Mouse (Mus musculus): ENCODE measurements around the gene Myh15. TPM values are rescaled to one million over a fixed set of nuclear protein-coding genes. Genes with fewer than 3 reads are reported as not detected.

Gene Myh15
- total and polyA plus RNA-seq, 3 experiments, result 0.07 TPM; not detected in 2

DNA sequence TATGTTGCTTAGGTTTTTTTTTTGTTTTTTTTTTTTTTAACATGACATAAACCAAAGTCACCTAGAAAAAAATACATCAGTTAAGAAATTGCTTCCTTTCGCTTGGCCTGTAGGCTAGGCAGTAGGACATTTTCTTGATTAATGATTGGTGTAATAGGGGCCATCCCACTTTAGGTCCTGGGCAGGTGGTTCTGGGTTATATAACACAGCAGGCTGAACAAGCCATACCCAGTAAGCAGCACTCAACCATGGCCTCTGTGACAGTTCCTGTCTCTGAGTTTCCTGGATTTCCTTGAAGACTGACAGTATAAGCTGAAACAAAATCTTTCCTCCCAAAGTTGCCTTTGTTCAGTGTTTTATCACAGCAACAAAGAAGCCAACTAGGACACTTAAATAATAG lies 117.8 kb downstream of the Myh15 start:
- H3K4me1 ChIP-seq (ENCODE audit: control insufficient read depth in 1 of 2, insufficient read depth in 2 of 2), result 0 out of 4 replicates have a peak, but pooled peaks cover 0 to 5% of the 10 kb centered on the region in 2 experiments
- no peaks in the 10 kb centered on the region for H3K79me2 ChIP-seq (replicated peaks; ENCODE audit: control insufficient read depth, extremely low read depth, insufficient read depth, poor library complexity, severe bottlenecking)
- H3K36me3 ChIP-seq (replicated peaks in 1 of 2; ENCODE audit: control insufficient read depth in 1 of 2, insufficient read depth in 1 of 2, low read length in 1 of 2), result no peaks in the 10 kb centered on the region
- no peak overlapping the region for H3K4me3 ChIP-seq (replicated peaks in 1 of 3; ENCODE audit: low read depth in 2 of 3, low read length in 2 of 3, poor library complexity in 1 of 3)
- H3K27me3 ChIP-seq (replicated peaks), result no peaks in the 10 kb centered on the region
- no peak overlapping the region for H3K4me2 ChIP-seq (ENCODE audit: insufficient read depth, low read depth, poor library complexity, severe bottlenecking)
- DNase-seq (ENCODE audit: extremely low read depth), result no peak
- no peak overlapping the region for H3K9ac ChIP-seq (ENCODE audit: insufficient read depth, low read depth)
- TF ChIP-seq ZMIZ1 (IDR thresholded peaks at IDR 0.05; ENCODE audit: low read depth, low read length), result no peak
- no peak for TF ChIP-seq RCOR1 (conservative IDR thresholded peaks at IDR 0.05; ENCODE audit: low read depth, low read length)
- peaks cover 2% of the 10 kb centered on the region for H3K9me3 ChIP-seq (replicated peaks; ENCODE audit: low read length)
- dilution Hi-C loops (cut with MboI; ENCODE audit: extremely low pct_ligation_motif_present, extremely low pct_unique_long_range_greater_than_20kb, low sequenced_read_pairs), result no loop called here
- in situ Hi-C loops (cut with MboI; ENCODE audit: low pct_ligation_motif_present, low pct_unique_long_range_greater_than_20kb, low sequenced_read_pairs), result no loop called here
- H3K27ac ChIP-seq (ENCODE audit: insufficient read depth, low read depth), result no peak overlapping the region

DNA sequence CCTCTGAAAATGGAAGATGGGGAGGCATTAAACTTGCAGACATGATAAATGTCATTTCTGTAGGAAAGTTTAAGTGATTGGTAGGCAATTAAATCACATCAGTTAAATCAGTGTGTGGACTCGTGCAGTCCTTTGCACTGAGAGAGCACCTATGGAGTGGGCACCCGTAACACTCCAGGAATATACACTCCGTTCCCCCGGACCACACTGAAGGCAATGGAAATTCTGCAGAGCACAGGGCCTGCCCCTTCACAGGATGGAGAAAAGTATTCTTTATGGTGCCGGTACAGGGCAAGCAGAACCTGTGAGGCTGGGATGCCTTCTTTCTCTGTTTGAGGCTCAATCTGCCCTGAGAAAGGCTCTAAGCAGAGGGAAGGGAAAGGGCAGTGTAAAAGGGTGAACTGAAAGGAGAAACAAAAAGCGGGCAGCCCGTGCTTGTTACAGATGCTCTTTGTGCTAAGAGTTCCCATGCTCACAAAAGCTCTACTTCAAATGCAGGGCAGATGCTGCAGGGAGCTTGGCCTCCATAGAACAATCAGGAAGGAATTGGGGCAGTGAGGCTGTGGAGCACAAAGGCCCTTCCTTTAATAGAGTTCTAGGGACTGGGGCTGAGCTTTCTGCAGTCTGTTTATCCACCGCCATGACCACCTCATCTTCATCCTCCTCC lies 118.6 kb downstream of the Myh15 start:
- dilution Hi-C loops (cut with MboI; ENCODE audit: extremely low pct_ligation_motif_present, extremely low pct_unique_long_range_greater_than_20kb, low sequenced_read_pairs) (no loop called here), in situ Hi-C loops (cut with MboI; ENCODE audit: low pct_ligation_motif_present, low pct_unique_long_range_greater_than_20kb, low sequenced_read_pairs) (no loop called here)
- Histone ChIP-seq H3K4me3 (replicated peaks in 1 of 3; ENCODE audit: low read depth in 2 of 3, low read length in 2 of 3, poor library complexity in 1 of 3) (no peak overlapping the region), H3K36me3 (replicated peaks in 1 of 2; ENCODE audit: control insufficient read depth in 1 of 2, insufficient read depth in 1 of 2, low read length in 1 of 2) (no peaks in the 10 kb centered on the region), H3K9ac (ENCODE audit: insufficient read depth, low read depth) (no peak overlapping the region), H3K9me3 (replicated peaks; ENCODE audit: low read length) (peaks cover 2% of the 10 kb centered on the region), H3K4me2 (ENCODE audit: insufficient read depth, low read depth, poor library complexity, severe bottlenecking) (no peak overlapping the region), H3K79me2 (replicated peaks; ENCODE audit: control insufficient read depth, extremely low read depth, insufficient read depth, poor library complexity, severe bottlenecking) (no peaks in the 10 kb centered on the region), H3K4me1 (ENCODE audit: control insufficient read depth in 1 of 2, insufficient read depth in 2 of 2) (0 out of 4 replicates have a peak, but pooled peaks cover 0 to 5% of the 10 kb centered on the region in 2 experiments), H3K27me3 (replicated peaks) (no peaks in the 10 kb centered on the region), H3K27ac (ENCODE audit: insufficient read depth, low read depth) (no peak overlapping the region)
- DNase-seq (ENCODE audit: extremely low read depth), result no peak
- TF ChIP-seq EP300 (IDR thresholded peaks at IDR 0.05; ENCODE audit: low read length) (no peak), CHD1 (IDR thresholded peaks at IDR 0.05; ENCODE audit: low read depth, low read length) (no peak), E2F4 (IDR thresholded peaks at IDR 0.05; ENCODE audit: insufficient replicate concordance, low read depth, low read length) (no peak), MYC (IDR thresholded peaks at IDR 0.05; ENCODE audit: low read depth, low read length) (no peak), USF1 (IDR thresholded peaks at IDR 0.05; ENCODE audit: low read depth, low read length) (no peak), ELF1 (IDR thresholded peaks at IDR 0.05; ENCODE audit: low read depth, low read length) (no peak), TCF12 (IDR thresholded peaks at IDR 0.05; ENCODE audit: low read depth, low read length) (no peak), SIN3A (IDR thresholded peaks at IDR 0.05; ENCODE audit: low read length) (no peak), KAT2A (IDR thresholded peaks at IDR 0.05; ENCODE audit: insufficient replicate concordance, low read length) (no peak), ZC3H11A (IDR thresholded peaks at IDR 0.05; ENCODE audit: low read depth, low read length) (no peak), NRF1 (IDR thresholded peaks at IDR 0.05; ENCODE audit: low read depth, low read length) (no peak)

DNA sequence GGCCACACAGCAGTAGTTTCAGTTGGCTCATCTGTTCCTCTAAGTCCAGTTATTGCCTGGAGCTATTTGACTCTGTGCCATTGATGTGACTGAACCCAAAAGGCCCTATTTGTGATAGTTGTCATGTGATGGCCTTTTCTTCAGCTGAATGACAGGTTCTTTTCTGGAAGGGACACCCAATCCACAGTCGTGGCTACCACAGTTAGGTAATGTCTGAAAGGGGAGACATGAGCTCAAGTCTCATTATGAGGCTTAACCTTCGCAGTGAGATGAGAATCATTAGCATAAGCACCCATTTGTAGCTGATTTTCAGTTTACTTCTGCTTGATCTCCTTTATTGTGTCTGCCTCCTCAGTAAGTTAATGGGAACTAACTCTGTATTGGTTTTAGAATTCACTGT lies 136.2 kb downstream of the Myh15 start:
- Histone ChIP-seq H3K4me1 (ENCODE audit: control insufficient read depth in 1 of 2, insufficient read depth in 2 of 2) (peaks cover 0 to 11% of the 10 kb centered on the region in 2 experiments; a peak in 2 of 4 replicates), H3K9ac (ENCODE audit: insufficient read depth, low read depth) (no peak overlapping the region), H3K4me2 (ENCODE audit: insufficient read depth, low read depth, poor library complexity, severe bottlenecking) (no peak overlapping the region), H3K9me3 (replicated peaks; ENCODE audit: low read length) (no peaks in the 10 kb centered on the region), H3K27ac (ENCODE audit: insufficient read depth, low read depth) (no peak overlapping the region), H3K79me2 (replicated peaks; ENCODE audit: control insufficient read depth, extremely low read depth, insufficient read depth, poor library complexity, severe bottlenecking) (no peaks in the 10 kb centered on the region), H3K4me3 (replicated peaks in 1 of 3; ENCODE audit: low read depth in 2 of 3, low read length in 2 of 3, poor library complexity in 1 of 3) (no peak overlapping the region), H3K36me3 (replicated peaks in 1 of 2; ENCODE audit: control insufficient read depth in 1 of 2, insufficient read depth in 1 of 2, low read length in 1 of 2) (no peaks in the 10 kb centered on the region), H3K27me3 (replicated peaks) (no peaks in the 10 kb centered on the region)
- DNase-seq (ENCODE audit: extremely low read depth), result no peak
- dilution Hi-C loops (cut with MboI; ENCODE audit: extremely low pct_ligation_motif_present, extremely low pct_unique_long_range_greater_than_20kb, low sequenced_read_pairs) (no loop called here), in situ Hi-C loops (cut with MboI; ENCODE audit: low pct_ligation_motif_present, low pct_unique_long_range_greater_than_20kb, low sequenced_read_pairs) (no loop called here)
- no peak for TF ChIP-seq POLR2A (IDR thresholded peaks at IDR 0.05; ENCODE audit: low read depth, low read length)
- TF ChIP-seq TCF12 (IDR thresholded peaks at IDR 0.05; ENCODE audit: low read depth, low read length), result no peak
- no peak for TF ChIP-seq MYC (IDR thresholded peaks at IDR 0.05; ENCODE audit: low read depth, low read length)
- TF ChIP-seq KAT2A (IDR thresholded peaks at IDR 0.05; ENCODE audit: insufficient replicate concordance, low read length), result no peak
- TF ChIP-seq USF2 (conservative IDR thresholded peaks at IDR 0.05; ENCODE audit: low read depth, low read length), result no peak
- no peak for TF ChIP-seq EP300 (IDR thresholded peaks at IDR 0.05; ENCODE audit: low read length)
- no peak for TF ChIP-seq CHD1 (IDR thresholded peaks at IDR 0.05; ENCODE audit: low read depth, low read length)
- TF ChIP-seq JUN (IDR thresholded peaks at IDR 0.05; ENCODE audit: insufficient read depth, low read depth, low read length), result no peak
- TF ChIP-seq GABPA (IDR thresholded peaks at IDR 0.05; ENCODE audit: insufficient replicate concordance, low read depth, low read length), result no peak
- no peak for TF ChIP-seq IRF4 (IDR thresholded peaks at IDR 0.05; ENCODE audit: low read depth, low read length)
- no peak for TF ChIP-seq JUND (conservative IDR thresholded peaks at IDR 0.05; ENCODE audit: low read depth, low read length)
- TF ChIP-seq E2F4 (IDR thresholded peaks at IDR 0.05; ENCODE audit: insufficient replicate concordance, low read depth, low read length), result no peak
- no peak for TF ChIP-seq ZMIZ1 (IDR thresholded peaks at IDR 0.05; ENCODE audit: low read depth, low read length)
- TF ChIP-seq PAX5 (IDR thresholded peaks at IDR 0.05; ENCODE audit: low read length), result no peak
- TF ChIP-seq HCFC1 (IDR thresholded peaks at IDR 0.05; ENCODE audit: low read depth, low read length), result no peak
- no peak for TF ChIP-seq ZNF384 (IDR thresholded peaks at IDR 0.05; ENCODE audit: low read depth, low read length)
- no peak for TF ChIP-seq ETS1 (conservative IDR thresholded peaks at IDR 0.05; ENCODE audit: low read depth, low read length)
- TF ChIP-seq USF1 (IDR thresholded peaks at IDR 0.05; ENCODE audit: low read depth, low read length), result no peak
